Comparison of ENCODE assay signal across 8 mouse cellular contexts in genomic region chr10:24164137-24164908, GRCm38 (mm10). TPM values are rescaled to one million over a fixed set of nuclear protein-coding genes. Genes with fewer than 3 reads are reported as not detected.
DNase-seq lines count a peak whose midpoint lies in the region.

No protein-coding gene starts in this region.

- intact Hi-C loops in heart, postnatal 14 days (cut with DNase I), result no loop called here
- intact Hi-C loops in left cerebral cortex, postnatal 25 days (cut with DNase I), result no loop called here

- DNase-seq in gastrocnemius, adult 18-20 months (ENCODE audit: low spot score), result peak; percentile 22
- DNase-seq in gastrocnemius, postnatal 4 days (ENCODE audit: low spot score in 2 of 2), result no peak
- peak; percentile 31 for DNase-seq in adipocyte (ENCODE audit: low spot score)
- peak; percentile 13 to 35 for DNase-seq in heart, postnatal 14 days
- DNase-seq in kidney, postnatal 4 days, result peak; percentile 43 to 62
- peak; percentile 66 to 71 for DNase-seq in monocyte, adult 2 months (ENCODE audit: low read depth in 1 of 2, low spot score in 2 of 2)
- DNase-seq in left cerebral cortex, postnatal 25 days (ENCODE audit: low spot score in 2 of 2), result no peak
- DNase-seq in cerebellum, adult 8-10 months, result no peak

RNA-seq across cellular contexts. Expression of gene Stx7, which starts 15.2 kb away (rescaled TPM):
- 10 to 100 TPM; 21.6 to 25.9 TPM for total RNA-seq in gastrocnemius, adult 18-20 months (2021)
- 10 to 100 TPM; 37.3 to 41.6 TPM for total RNA-seq in gastrocnemius, postnatal 4 days (2021)
- 10 to 100 TPM; 41.4 to 42.7 TPM for total RNA-seq in heart, postnatal 14 days (2021)
- 100 to 1,000 TPM; 128 to 129 TPM for total RNA-seq in left cerebral cortex, postnatal 25 days (2021)

RNA-seq across cellular contexts. Expression of gene Taar9, which starts 55.0 kb away (rescaled TPM):
- not detected for total RNA-seq in gastrocnemius, adult 18-20 months (2021)
- not detected for total RNA-seq in gastrocnemius, postnatal 4 days (2021)
- total RNA-seq in heart, postnatal 14 days (2021), result not detected
- not detected for total RNA-seq in left cerebral cortex, postnatal 25 days (2021)

RNA-seq across cellular contexts. Expression of gene Moxd1, which starts 59.0 kb away (rescaled TPM):
- under 1 TPM; 0.55 to 0.59 TPM for total RNA-seq in gastrocnemius, adult 18-20 months (2021)
- 1 to 10 TPM; 5.8 TPM for total RNA-seq in gastrocnemius, postnatal 4 days (2021)
- total RNA-seq in heart, postnatal 14 days (2021), result under 1 TPM; 0.46 to 0.86 TPM
- total RNA-seq in left cerebral cortex, postnatal 25 days (2021), result 1 to 10 TPM; 8.2 to 8.8 TPM

Comparison
In these comparisons a context has a peak if more than half of its experiments do, and no peak if none do; other contexts are left out.
1. DNase-seq: peak in gastrocnemius, adult 18-20 months (single experiment), adipocyte (single experiment), heart, postnatal 14 days (2 of 2), kidney, postnatal 4 days (2 of 2) and monocyte, adult 2 months (2 of 2); none in gastrocnemius, postnatal 4 days (0 of 2), left cerebral cortex, postnatal 25 days (0 of 2) and cerebellum, adult 8-10 months (single experiment).